Mouse (Mus musculus) neural tube, embryonic 11.5 days (tissue): ENCODE measurements around the gene Wasf1. TPM values are rescaled to one million over a fixed set of nuclear protein-coding genes. Genes with fewer than 3 reads are reported as not detected.
A peak's percentile ranks its signal among the peaks of the same experiment; 100 is the strongest.

Experiments
- ATAC-seq: fragments of 200-750 bp; cut with Nextera tagmentation; 2 replicates; pipeline ENCODE4 v1.8.0; 2017; ENCODE audit warnings: moderate number of reproducible peaks, mild to moderate bottlenecking, moderate TSS enrichment, moderate library complexity; ENCODE audit not compliant: insufficient read depth, low FRiP score, low TSS enrichment
- DNase-seq: peaks from one replicate; pipeline ENCODE4 v3.0.0-alpha.2; 2015; ENCODE audit warnings: low spot score
- H3K27ac ChIP-seq: fragments of 300-500 bp; sonication (generic); 2 replicates; pipeline ENCODE4 v1.5.1; 2014; ENCODE audit warnings: low read depth, mild to moderate bottlenecking, low read length
- H3K27me3 ChIP-seq: fragments of 300-500 bp; sonication (generic); 2 replicates; pipeline ENCODE4 v1.6.1; 2014; ENCODE audit warnings: mild to moderate bottlenecking, low read length, mixed read lengths; ENCODE audit not compliant: control insufficient read depth, insufficient read depth
- H3K36me3 ChIP-seq: fragments of 300-500 bp; sonication (generic); 2 replicates; pipeline ENCODE4 v1.6.1; 2014; ENCODE audit warnings: mild to moderate bottlenecking, low read length, moderate library complexity, mixed read lengths; ENCODE audit not compliant: control insufficient read depth, insufficient read depth
- H3K4me1 ChIP-seq: fragments of 300-500 bp; sonication (generic); 2 replicates; pipeline ENCODE4 v1.6.1; 2014; ENCODE audit warnings: low read length, mixed read lengths; ENCODE audit not compliant: control insufficient read depth, insufficient read depth
- H3K4me2 ChIP-seq: fragments of 300-500 bp; sonication (generic); 2 replicates; pipeline ENCODE4 v1.6.1; 2014; ENCODE audit warnings: low read depth, mild to moderate bottlenecking, moderate library complexity
- H3K4me3 ChIP-seq: fragments of 300-500 bp; sonication (generic); 2 replicates; pipeline ENCODE4 v1.5.1; 2014; ENCODE audit warnings: low read depth, low read length
- H3K9ac ChIP-seq: fragments of 300-500 bp; sonication (generic); 2 replicates; pipeline ENCODE4 v1.6.1; 2014; ENCODE audit warnings: mild to moderate bottlenecking, low read length
- H3K9me3 ChIP-seq: fragments of 300-500 bp; sonication (generic); 2 replicates; pipeline ENCODE4 v1.6.1; 2016; ENCODE audit warnings: low read length; ENCODE audit not compliant: control insufficient read depth
- WGBS: fragments of 180-500 bp; shearing (Covaris S2); extraction: QIAGEN DNeasy Blood & Tissue Kit; methylation state at CpG from one replicate; pipeline ENCODE4 v1.1.7; 2014; 5-methylcytosine and 5-hydroxymethylcytosine counted together
- polyA plus RNA-seq: library from polyadenylated mRNA; unstranded; fragments of >200 nt; fragmentation: Nextera tagmentation; extraction: Ambion mirVana; gene quantifications from 2 replicates; pipeline ENCODE4 v1.2.1, GENCODE M21; 2014

Wasf1 gene
- 60.9 and 62.6 TPM in 2 replicates for polyA plus RNA-seq

- Histone ChIP-seq H3K36me3 (no peaks in the 10 kb centered on the region), H3K4me2 (peak within 1 kb of the TSS; percentile 56), H3K4me1 (peaks cover 2% of the 10 kb centered on the region; the same call in 1 of the 2 replicates), H3K9ac (peak within 1 kb of the TSS; percentile 94), H3K27ac (peak within 1 kb of the TSS; percentile 97), H3K4me3 (peak within 1 kb of the TSS; percentile 92), H3K27me3 (no peaks in the 10 kb centered on the region), H3K9me3 (no peaks in the 10 kb centered on the region)
- ATAC-seq (peak; percentile 94), DNase-seq (peak; percentile 96)
- WGBS = under 1% methylated on average over 44 of the region's 44 CpGs
These were observed at the start of gene Wasf1, which contains the start of gene Cdc40 for GRCm38 (mm10) chr10:40882831-40883643. Gene Wasf1 (plus strand): TSS chr10:40883475. Gene Cdc40 (minus strand): TSS chr10:40883311.

GRCm38 (mm10) chr10:40840086-40840485 lies 43.2 kb upstream of the Wasf1 start:
- Histone ChIP-seq H3K27me3 (no peaks in the 10 kb centered on the region), H3K36me3 (peaks cover 10% of the 10 kb centered on the region), H3K9ac (no peak overlapping the region), H3K9me3 (no peaks in the 10 kb centered on the region), H3K4me1 (no peaks in the 10 kb centered on the region), H3K27ac (no peak overlapping the region), H3K4me2 (no peak overlapping the region), H3K4me3 (no peak overlapping the region)
- ATAC-seq (no peak), DNase-seq (no peak)
- 94% methylated on average over 5 of the region's 5 CpGs for WGBS

- no peak overlapping the region for H3K4me2 ChIP-seq
- no peaks in the 10 kb centered on the region for H3K9me3 ChIP-seq
- H3K9ac ChIP-seq = no peak overlapping the region
- no peak overlapping the region for H3K27ac ChIP-seq
- DNase-seq (no peak), ATAC-seq (no peak)
- 77% methylated on average over 5 of the region's 5 CpGs for WGBS
- H3K27me3 ChIP-seq = no peaks in the 10 kb centered on the region
- H3K36me3 ChIP-seq = peaks cover 7% of the 10 kb centered on the region
- H3K4me1 ChIP-seq = no peaks in the 10 kb centered on the region
- H3K4me3 ChIP-seq = no peak overlapping the region
These were observed 39.4 kb upstream of the Wasf1 start for GRCm38 (mm10) chr10:40843841-40844240.

DNA sequence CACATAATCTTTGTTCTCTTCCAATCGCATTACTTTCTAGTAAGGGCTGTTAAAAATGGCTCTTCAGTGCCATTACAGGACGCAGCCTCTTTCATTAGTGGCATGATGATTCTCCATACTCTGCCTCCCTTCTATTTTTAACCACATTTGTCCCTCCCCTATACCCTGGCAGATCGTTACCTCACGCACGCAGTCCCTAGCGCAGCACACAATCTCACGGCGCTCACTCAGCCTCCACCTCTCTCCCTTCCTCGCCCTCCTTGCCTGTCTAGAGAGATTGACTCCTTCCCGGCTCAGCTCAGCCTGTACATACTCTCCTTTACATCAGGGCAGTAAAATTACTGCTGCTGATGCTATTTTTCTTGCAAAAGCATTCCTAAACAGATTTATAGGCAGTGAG lies 38.7 kb upstream of the Wasf1 start:
- peaks cover 7% of the 10 kb centered on the region for H3K36me3 ChIP-seq
- no peak overlapping the region for H3K9ac ChIP-seq
- no peaks in the 10 kb centered on the region for H3K9me3 ChIP-seq
- H3K27me3 ChIP-seq = no peaks in the 10 kb centered on the region
- ATAC-seq = no peak
- DNase-seq = no peak
- WGBS = 79% methylated on average over 10 of the region's 10 CpGs
- no peak overlapping the region for H3K4me3 ChIP-seq
- H3K4me1 ChIP-seq = no peaks in the 10 kb centered on the region
- no peak overlapping the region for H3K27ac ChIP-seq
- no peak overlapping the region for H3K4me2 ChIP-seq

DNA sequence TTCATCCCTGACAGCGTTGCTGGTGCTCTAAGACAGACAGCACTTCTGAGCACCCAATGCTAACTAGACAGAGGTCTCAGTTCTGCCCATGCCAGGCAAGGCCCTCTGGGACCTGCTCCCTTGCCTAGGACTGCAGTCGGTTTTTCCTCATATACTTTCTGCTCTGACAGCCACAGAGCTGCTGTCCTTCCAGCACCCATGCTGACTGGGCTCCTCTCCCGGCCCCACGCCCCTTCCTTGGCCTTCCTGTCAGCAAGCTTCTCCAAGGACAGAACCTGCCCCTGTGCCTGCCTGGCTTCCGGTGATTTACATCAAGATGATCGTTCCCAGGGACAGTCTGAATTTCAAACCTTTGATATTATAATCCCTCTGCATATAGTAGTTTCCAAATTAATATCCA lies 37.6 kb upstream of the Wasf1 start:
- Histone ChIP-seq H3K4me3 (no peak overlapping the region), H3K36me3 (peaks cover 7% of the 10 kb centered on the region), H3K9ac (no peak overlapping the region), H3K4me2 (no peak overlapping the region), H3K27ac (no peak overlapping the region), H3K9me3 (no peaks in the 10 kb centered on the region), H3K4me1 (no peaks in the 10 kb centered on the region), H3K27me3 (no peaks in the 10 kb centered on the region)
- 87% methylated on average over 6 of the region's 6 CpGs for WGBS
- ATAC-seq = no peak
- DNase-seq = no peak

DNA sequence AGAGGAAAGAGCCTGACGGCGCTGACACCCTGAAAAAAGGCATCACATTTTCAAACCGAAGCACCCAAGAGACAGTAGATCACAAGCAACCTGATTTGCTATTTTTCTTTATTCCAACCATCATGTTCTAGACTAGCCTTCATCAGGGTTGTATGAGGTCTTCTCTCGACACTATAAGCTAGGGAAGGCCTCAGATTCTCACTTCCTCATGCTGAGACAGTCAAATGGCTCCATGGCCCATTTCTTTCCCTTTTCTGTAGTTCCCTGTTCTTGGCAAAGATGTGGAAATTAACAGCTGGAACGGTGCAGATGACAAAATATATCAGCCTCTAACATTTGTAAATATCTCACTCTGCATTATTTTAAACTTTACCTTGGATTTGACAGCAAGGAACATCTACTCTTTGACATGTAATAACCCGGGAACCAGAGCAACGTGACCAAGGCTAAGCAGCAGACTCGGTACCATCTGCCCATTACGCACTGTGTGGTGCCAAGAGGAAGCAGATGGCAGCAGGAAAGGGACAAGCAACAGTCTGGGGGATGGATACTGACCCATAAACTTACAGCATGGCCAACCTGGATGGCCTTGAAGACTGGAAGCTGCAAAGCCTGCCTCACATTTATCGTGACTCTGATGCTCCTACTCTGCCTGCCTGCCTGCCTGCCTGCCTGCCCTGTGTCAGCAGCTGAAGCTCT lies 36.0 kb upstream of the Wasf1 start:
- peaks cover 2% of the 10 kb centered on the region for H3K36me3 ChIP-seq
- H3K9me3 ChIP-seq = no peaks in the 10 kb centered on the region
- no peak overlapping the region for H3K9ac ChIP-seq
- no peak overlapping the region for H3K4me3 ChIP-seq
- no peak overlapping the region for H3K27ac ChIP-seq
- no peak for DNase-seq
- 96% methylated on average over 10 of the region's 10 CpGs for WGBS
- no peak overlapping the region for H3K4me2 ChIP-seq
- no peaks in the 10 kb centered on the region for H3K27me3 ChIP-seq
- no peaks in the 10 kb centered on the region for H3K4me1 ChIP-seq
- no peak for ATAC-seq

DNA sequence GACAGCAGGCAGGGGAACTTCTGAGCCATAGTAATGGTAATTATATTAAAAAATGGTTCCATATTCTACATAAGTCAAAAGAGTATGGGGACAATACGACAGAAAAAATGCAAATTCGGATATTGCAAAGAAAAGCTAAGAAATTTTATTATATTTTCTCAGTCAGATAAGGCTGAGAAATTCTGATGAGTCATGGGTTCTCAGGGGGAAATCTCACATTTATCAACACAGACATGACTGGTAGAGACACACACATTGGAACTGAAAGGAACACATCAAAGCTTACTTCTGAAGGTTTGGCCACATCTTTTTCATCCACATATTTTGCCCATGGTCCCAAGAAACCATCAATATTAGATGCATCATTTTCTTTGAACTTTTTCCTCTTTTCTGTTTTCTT lies 32.6 kb upstream of the Wasf1 start:
- no peaks in the 10 kb centered on the region; the same call in 1 of the 2 replicates for H3K36me3 ChIP-seq
- DNase-seq (no peak), ATAC-seq (no peak)
- no peak overlapping the region for H3K9ac ChIP-seq
- no peaks in the 10 kb centered on the region for H3K27me3 ChIP-seq
- H3K4me1 ChIP-seq = no peaks in the 10 kb centered on the region
- no peak overlapping the region for H3K4me3 ChIP-seq
- H3K4me2 ChIP-seq = no peak overlapping the region
- H3K27ac ChIP-seq = no peak overlapping the region
- WGBS = 86% methylated on average over 2 of the region's 2 CpGs
- H3K9me3 ChIP-seq = no peaks in the 10 kb centered on the region

DNA sequence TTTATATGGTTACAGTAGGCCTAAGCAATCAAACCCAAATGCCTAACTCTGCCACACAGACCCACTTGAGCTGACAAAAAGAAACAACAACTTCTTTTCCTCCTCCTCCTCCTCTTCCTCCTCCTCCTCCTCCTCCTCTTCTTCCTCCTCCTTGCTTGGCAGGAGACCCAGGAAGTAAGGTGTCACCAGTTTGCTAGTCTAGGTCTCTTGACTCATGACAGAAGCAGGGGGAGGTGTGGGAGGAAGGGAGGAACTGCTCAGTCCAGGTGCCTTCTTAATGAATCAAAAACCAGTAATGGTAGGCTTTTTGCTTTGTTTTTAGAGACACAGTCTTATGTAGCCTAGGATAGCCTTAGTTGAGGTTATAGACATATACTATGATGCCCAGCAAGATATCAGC lies 32.1 kb upstream of the Wasf1 start:
- DNase-seq = no peak
- Histone ChIP-seq H3K36me3 (no peaks in the 10 kb centered on the region; the same call in 1 of the 2 replicates), H3K27me3 (no peaks in the 10 kb centered on the region), H3K4me3 (no peak overlapping the region), H3K4me2 (no peak overlapping the region), H3K27ac (no peak overlapping the region), H3K9ac (no peak overlapping the region), H3K9me3 (no peaks in the 10 kb centered on the region), H3K4me1 (no peaks in the 10 kb centered on the region)
- ATAC-seq = no peak

DNA sequence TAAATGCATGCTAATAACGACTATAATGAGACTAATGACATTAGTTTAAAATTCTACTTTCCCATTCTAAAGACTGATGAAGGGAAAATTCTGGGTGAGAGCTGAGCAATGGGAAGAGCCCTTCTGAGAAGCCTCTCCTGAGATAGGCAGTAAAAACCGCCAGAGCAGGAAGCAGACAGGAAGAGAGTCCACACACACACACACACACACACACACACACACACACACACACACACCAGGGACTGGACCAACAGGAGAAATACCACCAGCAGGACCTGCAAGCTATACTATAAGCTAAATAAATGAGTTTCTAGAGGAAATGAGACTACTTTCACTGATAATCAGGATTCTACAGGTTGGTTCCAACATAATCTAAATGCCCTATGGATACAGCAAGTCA lies 27.7 kb upstream of the Wasf1 start:
- no peak for ATAC-seq

More for the DNA sequence above, 27.7 kb upstream of the Wasf1 start:
- no peak for DNase-seq
- Histone ChIP-seq H3K4me1 (no peaks in the 10 kb centered on the region), H3K4me3 (no peak overlapping the region), H3K27me3 (no peaks in the 10 kb centered on the region), H3K4me2 (no peak overlapping the region), H3K9me3 (no peaks in the 10 kb centered on the region), H3K9ac (no peak overlapping the region), H3K36me3 (no peaks in the 10 kb centered on the region), H3K27ac (no peak overlapping the region)
- 67% methylated on average over 2 of the region's 2 CpGs for WGBS
